Mouse (Mus musculus): ENCODE data around the gene Oas1c. TPM values are rescaled to one million over a fixed set of nuclear protein-coding genes. Genes with fewer than 3 reads are reported as not detected.
A peak's percentile ranks its signal among the peaks of the same experiment; 100 is the strongest.

Gene Oas1c
- 0.70 and 0.79 TPM in 2 replicates for polyA plus RNA-seq (2014; fragmentation: Nextera tagmentation; extraction: Ambion mirVana)

- Histone ChIP-seq H3K4me3 (ENCODE audit: low read depth, low read length) (peak within 1 kb of the TSS; percentile 34), H3K4me1 (replicated peaks; ENCODE audit: control insufficient read depth, insufficient read depth, low read length) (peaks cover 5% of the 10 kb centered on the region), H3K4me2 (ENCODE audit: low read length) (peak within 1 kb of the TSS; percentile 61), H3K9me3 (ENCODE audit: control insufficient read depth, low read length) (no peaks in the 10 kb centered on the region), H3K36me3 (ENCODE audit: control insufficient read depth, insufficient read depth, low read length) (no peaks in the 10 kb centered on the region), H3K27ac (ENCODE audit: low read depth) (peak within 1 kb of the TSS; percentile 74), H3K9ac (ENCODE audit: low read length) (peak within 1 kb of the TSS; percentile 47), H3K27me3 (replicated peaks; ENCODE audit: control insufficient read depth, insufficient read depth, low read length) (no peaks in the 10 kb centered on the region)
- 6% methylated on average over 18 of the region's 18 CpGs for WGBS
- ATAC-seq (replicated peaks; ENCODE audit: low FRiP score, low TSS enrichment, low read depth) = peak; percentile 76; the same call in 1 of the 2 replicates
- peak; percentile 85 for DNase-seq (ENCODE audit: low spot score)
These were observed at the start of gene Oas1c for GRCm38 (mm10) chr5:120811951-120812819. Gene Oas1c, minus strand, starts transcription at chr5:120812514.

- WGBS = 39% methylated on average over 4 of the region's 4 CpGs
- H3K9me3 ChIP-seq (ENCODE audit: control insufficient read depth, low read length) = no peaks in the 10 kb centered on the region
- H3K9ac ChIP-seq (ENCODE audit: low read length) = no peak within 1 kb of the TSS
- DNase-seq (ENCODE audit: low spot score) = no peak
- no peaks in the 10 kb centered on the region for H3K27me3 ChIP-seq (replicated peaks; ENCODE audit: control insufficient read depth, insufficient read depth, low read length)
- H3K27ac ChIP-seq (ENCODE audit: low read depth) = no peak within 1 kb of the TSS
- H3K4me3 ChIP-seq (ENCODE audit: low read depth, low read length) = no peak within 1 kb of the TSS
- no peak for ATAC-seq (replicated peaks; ENCODE audit: low FRiP score, low TSS enrichment, low read depth)
- H3K4me2 ChIP-seq (ENCODE audit: low read length) = no peak within 1 kb of the TSS
- H3K36me3 ChIP-seq (ENCODE audit: control insufficient read depth, insufficient read depth, low read length) = no peaks in the 10 kb centered on the region
- H3K4me1 ChIP-seq (replicated peaks; ENCODE audit: control insufficient read depth, insufficient read depth, low read length) = no peaks in the 10 kb centered on the region
These were observed 48.8 kb upstream of the Oas1c start, which contains the start of gene Oas1h for GRCm38 (mm10) chr5:120861121-120861520. Gene Oas1h, plus strand, starts transcription at chr5:120861421.

GRCm38 (mm10) chr5:120859241-120859640, 46.9 kb upstream of the Oas1c start:
- Histone ChIP-seq H3K27me3 (replicated peaks; ENCODE audit: control insufficient read depth, insufficient read depth, low read length) (no peaks in the 10 kb centered on the region), H3K4me1 (replicated peaks; ENCODE audit: control insufficient read depth, insufficient read depth, low read length) (no peaks in the 10 kb centered on the region), H3K36me3 (ENCODE audit: control insufficient read depth, insufficient read depth, low read length) (no peaks in the 10 kb centered on the region), H3K9ac (ENCODE audit: low read length) (no peak overlapping the region), H3K4me2 (ENCODE audit: low read length) (no peak overlapping the region), H3K27ac (ENCODE audit: low read depth) (no peak overlapping the region), H3K4me3 (ENCODE audit: low read depth, low read length) (no peak overlapping the region), H3K9me3 (ENCODE audit: control insufficient read depth, low read length) (0 out of 2 replicates have a peak, but pooled peaks cover 3% of the 10 kb centered on the region)
- DNase-seq (ENCODE audit: low spot score) (no peak), ATAC-seq (replicated peaks; ENCODE audit: low FRiP score, low TSS enrichment, low read depth) (no peak)
- 90% methylated on average over 2 of the region's 2 CpGs for WGBS

GRCm38 (mm10) chr5:120849601-120850136, 37.4 kb upstream of the Oas1c start:
- Histone ChIP-seq H3K9ac (ENCODE audit: low read length) (no peak overlapping the region), H3K27ac (ENCODE audit: low read depth) (no peak overlapping the region), H3K4me2 (ENCODE audit: low read length) (no peak overlapping the region), H3K4me3 (ENCODE audit: low read depth, low read length) (no peak overlapping the region), H3K36me3 (ENCODE audit: control insufficient read depth, insufficient read depth, low read length) (no peaks in the 10 kb centered on the region), H3K27me3 (replicated peaks; ENCODE audit: control insufficient read depth, insufficient read depth, low read length) (no peaks in the 10 kb centered on the region), H3K9me3 (ENCODE audit: control insufficient read depth, low read length) (0 out of 2 replicates have a peak, but pooled peaks cover 5% of the 10 kb centered on the region), H3K4me1 (replicated peaks; ENCODE audit: control insufficient read depth, insufficient read depth, low read length) (no peaks in the 10 kb centered on the region)
- DNase-seq (ENCODE audit: low spot score) (no peak), ATAC-seq (replicated peaks; ENCODE audit: low FRiP score, low TSS enrichment, low read depth) (no peak)
- WGBS = 64% methylated on average over 3 of the region's 3 CpGs

GRCm38 (mm10) chr5:120847067-120847466, 34.8 kb upstream of the Oas1c start, which contains the start of gene Oas1f:
Gene Oas1f, plus strand, starts transcription at chr5:120847367.
- no peak within 1 kb of the TSS for H3K4me2 ChIP-seq (ENCODE audit: low read length)
- no peak within 1 kb of the TSS for H3K27ac ChIP-seq (ENCODE audit: low read depth)
- no peaks in the 10 kb centered on the region for H3K27me3 ChIP-seq (replicated peaks; ENCODE audit: control insufficient read depth, insufficient read depth, low read length)
- ATAC-seq (replicated peaks; ENCODE audit: low FRiP score, low TSS enrichment, low read depth) (no peak), DNase-seq (ENCODE audit: low spot score) (no peak)
- no peaks in the 10 kb centered on the region for H3K36me3 ChIP-seq (ENCODE audit: control insufficient read depth, insufficient read depth, low read length)
- H3K4me1 ChIP-seq (replicated peaks; ENCODE audit: control insufficient read depth, insufficient read depth, low read length) = no peaks in the 10 kb centered on the region
- no peak within 1 kb of the TSS for H3K9ac ChIP-seq (ENCODE audit: low read length)
- no peak within 1 kb of the TSS for H3K4me3 ChIP-seq (ENCODE audit: low read depth, low read length)
- H3K9me3 ChIP-seq (ENCODE audit: control insufficient read depth, low read length) = no peaks in the 10 kb centered on the region
- WGBS = 43% methylated on average over 4 of the region's 4 CpGs

- Histone ChIP-seq H3K4me3 (ENCODE audit: low read depth, low read length) (no peak overlapping the region), H3K9me3 (ENCODE audit: control insufficient read depth, low read length) (no peaks in the 10 kb centered on the region), H3K36me3 (ENCODE audit: control insufficient read depth, insufficient read depth, low read length) (no peaks in the 10 kb centered on the region), H3K4me2 (ENCODE audit: low read length) (no peak overlapping the region), H3K27me3 (replicated peaks; ENCODE audit: control insufficient read depth, insufficient read depth, low read length) (no peaks in the 10 kb centered on the region), H3K27ac (ENCODE audit: low read depth) (no peak overlapping the region), H3K4me1 (replicated peaks; ENCODE audit: control insufficient read depth, insufficient read depth, low read length) (no peaks in the 10 kb centered on the region), H3K9ac (ENCODE audit: low read length) (no peak overlapping the region)
- 67% methylated on average over 3 of the region's 3 CpGs for WGBS
- DNase-seq (ENCODE audit: low spot score) = no peak
- no peak for ATAC-seq (replicated peaks; ENCODE audit: low FRiP score, low TSS enrichment, low read depth)
These were observed 32.4 kb upstream of the Oas1c start for GRCm38 (mm10) chr5:120844713-120845112.

GRCm38 (mm10) chr5:120836731-120837585, 24.6 kb upstream of the Oas1c start:
- 0 out of 2 replicates have a peak, but pooled peaks cover 2% of the 10 kb centered on the region for H3K27me3 ChIP-seq (replicated peaks; ENCODE audit: control insufficient read depth, insufficient read depth, low read length)
- H3K36me3 ChIP-seq (ENCODE audit: control insufficient read depth, insufficient read depth, low read length) = no peaks in the 10 kb centered on the region
- H3K27ac ChIP-seq (ENCODE audit: low read depth) = no peak overlapping the region
- no peak overlapping the region for H3K4me3 ChIP-seq (ENCODE audit: low read depth, low read length)
- no peaks in the 10 kb centered on the region for H3K4me1 ChIP-seq (replicated peaks; ENCODE audit: control insufficient read depth, insufficient read depth, low read length)
- no peaks in the 10 kb centered on the region for H3K9me3 ChIP-seq (ENCODE audit: control insufficient read depth, low read length)
- DNase-seq (ENCODE audit: low spot score) = peak; percentile 75
- H3K4me2 ChIP-seq (ENCODE audit: low read length) = no peak overlapping the region
- no peak overlapping the region for H3K9ac ChIP-seq (ENCODE audit: low read length)
- 8% methylated on average over 8 of the region's 8 CpGs for WGBS
- ATAC-seq (replicated peaks; ENCODE audit: low FRiP score, low TSS enrichment, low read depth) = no peak
